ENCODE assay signal across 9 mouse cellular contexts in genomic region chr6:92219445-92219844, GRCm38 (mm10). TPM values are rescaled to one million over a fixed set of nuclear protein-coding genes. Genes with fewer than 3 reads are reported as not detected.
DNase-seq lines count a peak whose midpoint lies in the region; ATAC-seq and TF ChIP-seq lines count a peak whose summit lies in the region.
"Had no signal": no experiment of that assay in that cellular context is flagged by ENCODE, and none has a peak within 500 bp of the region (broad histone marks: within the 10 kb centered on the region; RNA-seq: fewer than 3 reads in every experiment).

No protein-coding gene starts in this region.

- H3K27ac ChIP-seq in heart, adult 2 months, result no peak overlapping the region
- H3K27ac ChIP-seq in heart, embryonic 10.5 days, result no peak overlapping the region
- H3K27ac ChIP-seq in embryonic facial prominence, embryonic 11.5 days (replicated peaks; ENCODE audit: low read depth, low read length), result no peak overlapping the region
- H3K27ac ChIP-seq in midbrain, embryonic 16.5 days (ENCODE audit: low read length), result no peak overlapping the region
- H3K27ac ChIP-seq: limb, embryonic 12.5 days had no signal

- ATAC-seq in embryonic facial prominence, embryonic 11.5 days (replicated peaks; ENCODE audit: insufficient number of reproducible peaks, low FRiP score, low TSS enrichment, low read depth), result no peak
- ATAC-seq in midbrain, embryonic 16.5 days, result 0 out of 2 replicates have a peak, but pooled peaks have one; percentile 18

- no peak for TF ChIP-seq POLR2A in heart, adult 2 months (IDR thresholded peaks at IDR 0.05; ENCODE audit: insufficient read depth, low read depth, low read length)

- no peak for TF ChIP-seq EP300 in heart, adult 2 months (IDR thresholded peaks at IDR 0.05; ENCODE audit: insufficient read depth, low read depth, low read length)

- TF ChIP-seq CTCF in heart, adult 2 months (IDR thresholded peaks at IDR 0.05), result peak; percentile 64

- WGBS in heart, adult 2 months, result 34% methylated on average over 3 of the region's 3 CpGs
- 45% methylated on average over 3 of the region's 3 CpGs for WGBS in heart, embryonic 10.5 days
- 50% methylated on average over 3 of the region's 3 CpGs for WGBS in embryonic facial prominence, embryonic 11.5 days
- WGBS in midbrain, embryonic 16.5 days, result 46% methylated on average over 3 of the region's 3 CpGs

- no peaks in the 10 kb centered on the region for H3K27me3 ChIP-seq in heart, adult 2 months (ENCODE audit: control insufficient read depth, insufficient read depth, low read length)
- H3K27me3 ChIP-seq in heart, embryonic 10.5 days (ENCODE audit: insufficient read depth, poor library complexity, severe bottlenecking), result no peaks in the 10 kb centered on the region
- no peaks in the 10 kb centered on the region for H3K27me3 ChIP-seq in embryonic facial prominence, embryonic 11.5 days (ENCODE audit: control insufficient read depth, insufficient read depth, low read length)
- no peaks in the 10 kb centered on the region for H3K27me3 ChIP-seq in midbrain, embryonic 16.5 days (ENCODE audit: control insufficient read depth, insufficient read depth, low read depth, low read length)

- H3K9me3 ChIP-seq in heart, embryonic 10.5 days, result no peaks in the 10 kb centered on the region
- no peaks in the 10 kb centered on the region for H3K9me3 ChIP-seq in embryonic facial prominence, embryonic 11.5 days (replicated peaks; ENCODE audit: control insufficient read depth, low read length)
- no peaks in the 10 kb centered on the region for H3K9me3 ChIP-seq in midbrain, embryonic 16.5 days (replicated peaks; ENCODE audit: control insufficient read depth, low read length, poor library complexity, severe bottlenecking)
- H3K9me3 ChIP-seq: limb, embryonic 12.5 days had no signal

- no peaks in the 10 kb centered on the region for H3K36me3 ChIP-seq in heart, adult 2 months (ENCODE audit: control insufficient read depth, insufficient read depth, low read length)
- no peaks in the 10 kb centered on the region for H3K36me3 ChIP-seq in heart, embryonic 10.5 days
- H3K36me3 ChIP-seq in embryonic facial prominence, embryonic 11.5 days (replicated peaks; ENCODE audit: control insufficient read depth, insufficient read depth, low read depth, low read length), result no peaks in the 10 kb centered on the region
- H3K36me3 ChIP-seq in midbrain, embryonic 16.5 days (ENCODE audit: control insufficient read depth, insufficient read depth, low read length), result no peaks in the 10 kb centered on the region
- H3K36me3 ChIP-seq: limb, embryonic 12.5 days had no signal

- DNase-seq in heart, adult 2 months, result peak in 1 of 2 experiments; percentile 9
- DNase-seq in heart, embryonic 10.5 days (ENCODE audit: low spot score), result no peak
- peak; percentile 7 to 9 for DNase-seq in urinary bladder, postnatal 36 days (ENCODE audit: low spot score in 2 of 2)
- no peak for DNase-seq in urinary bladder, adult 2 months (ENCODE audit: low spot score)
- peak; percentile 50 for DNase-seq in embryonic facial prominence, embryonic 11.5 days (ENCODE audit: low spot score)
- peak; percentile 17 to 40 for DNase-seq in layer of hippocampus, adult 8-10 months (ENCODE audit: low spot score in 2 of 2)
- DNase-seq in Muller cell, postnatal 12 days (ENCODE audit: inconsistent ontology term), result no peak

- intact Hi-C loops in heart, adult 2 months (cut with DNase I), result no loop called here

- no peaks in the 10 kb centered on the region for H3K4me1 ChIP-seq in heart, adult 2 months (ENCODE audit: control insufficient read depth, insufficient read depth, low read length)
- H3K4me1 ChIP-seq in heart, embryonic 10.5 days, result peaks cover 3% of the 10 kb centered on the region; the same call in 1 of the 2 replicates
- H3K4me1 ChIP-seq in embryonic facial prominence, embryonic 11.5 days (ENCODE audit: control insufficient read depth, insufficient read depth, low read length), result no peaks in the 10 kb centered on the region
- no peaks in the 10 kb centered on the region; the same call in 1 of the 2 replicates for H3K4me1 ChIP-seq in midbrain, embryonic 16.5 days (ENCODE audit: control insufficient read depth, insufficient read depth, low read length)
- H3K4me1 ChIP-seq: limb, embryonic 12.5 days had no signal

- no peak overlapping the region for H3K4me3 ChIP-seq in heart, adult 2 months
- no peak overlapping the region for H3K4me3 ChIP-seq in heart, embryonic 10.5 days
- H3K4me3 ChIP-seq in embryonic facial prominence, embryonic 11.5 days (ENCODE audit: low read depth, low read length), result no peak overlapping the region
- H3K4me3 ChIP-seq in midbrain, embryonic 16.5 days (ENCODE audit: low read depth, low read length), result no peak overlapping the region
- H3K4me3 ChIP-seq: limb, embryonic 12.5 days had no signal

- no peaks in the 10 kb centered on the region for H3K79me2 ChIP-seq in heart, adult 2 months (replicated peaks; ENCODE audit: control insufficient read depth, insufficient read depth, low read length)

- H3K9ac ChIP-seq in heart, adult 2 months (ENCODE audit: low read depth, low read length), result no peak overlapping the region
- H3K9ac ChIP-seq in embryonic facial prominence, embryonic 11.5 days (replicated peaks; ENCODE audit: low read length), result no peak overlapping the region
- no peak overlapping the region for H3K9ac ChIP-seq in midbrain, embryonic 16.5 days (ENCODE audit: low read depth, low read length)
- H3K9ac ChIP-seq: limb, embryonic 12.5 days had no signal

- no peak overlapping the region for H3K4me2 ChIP-seq in embryonic facial prominence, embryonic 11.5 days (ENCODE audit: low read depth, low read length)
- H3K4me2 ChIP-seq in midbrain, embryonic 16.5 days (ENCODE audit: low read length), result no peak overlapping the region
- H3K4me2 ChIP-seq: limb, embryonic 12.5 days had no signal

RNA-seq across cellular contexts. Expression of gene Rbsn, which starts 4.7 kb away (rescaled TPM):
- total RNA-seq in heart, adult 2 months (2021), result 10 to 100 TPM; 11.6 to 15.7 TPM
- 6.4 and 11.3 TPM in 2 replicates for polyA plus RNA-seq in heart, adult 2 months (2012; rRNA removed)
- polyA plus RNA-seq in heart, embryonic 10.5 days (2016; fragmentation: Nextera tagmentation; extraction: Ambion mirVana), result 18.7 and 19.1 TPM in 2 replicates
- polyA plus RNA-seq in urinary bladder, adult 2 months (2012; rRNA removed), result 11.5 and 13.9 TPM in 2 replicates
- polyA plus RNA-seq in embryonic facial prominence, embryonic 11.5 days (2014; fragmentation: Nextera tagmentation; extraction: Ambion mirVana), result 15.9 and 16.9 TPM in 2 replicates
- 10 to 100 TPM; 38.5 to 42.1 (median 39.7) TPM for total RNA-seq in layer of hippocampus, adult 8-10 months (2022)
- 32.8 and 37.4 TPM in 2 replicates for polyA plus RNA-seq in midbrain, embryonic 16.5 days (2015; fragmentation: Nextera tagmentation; extraction: Ambion mirVana)

RNA-seq across cellular contexts. Expression of gene Trh, which starts 25.0 kb away (rescaled TPM):
- total RNA-seq in heart, adult 2 months (2021), result not detected
- polyA plus RNA-seq in heart, adult 2 months (2012; rRNA removed), result not detected in 2 replicates
- 0.53 and 0.83 TPM in 2 replicates for polyA plus RNA-seq in heart, embryonic 10.5 days (2016; fragmentation: Nextera tagmentation; extraction: Ambion mirVana)
- 0.09 and 0.22 TPM in 2 replicates for polyA plus RNA-seq in urinary bladder, adult 2 months (2012; rRNA removed)
- polyA plus RNA-seq in embryonic facial prominence, embryonic 11.5 days (2014; fragmentation: Nextera tagmentation; extraction: Ambion mirVana), result 0.56 and 1.9 TPM in 2 replicates
- 1 to 10 TPM; 1.5 to 2.6 (median 1.8) TPM for total RNA-seq in layer of hippocampus, adult 8-10 months (2022)
- polyA plus RNA-seq in midbrain, embryonic 16.5 days (2015; fragmentation: Nextera tagmentation; extraction: Ambion mirVana), result 6.6 and 9.6 TPM in 2 replicates
- polyA plus RNA-seq: limb, embryonic 12.5 days had no signal

RNA-seq across cellular contexts. Expression of gene Mrps25, which starts 35.6 kb away (rescaled TPM):
- 10 to 100 TPM; 70.5 to 76.5 TPM for total RNA-seq in heart, adult 2 months (2021)
- 21.2 and 35.9 TPM in 2 replicates for polyA plus RNA-seq in heart, adult 2 months (2012; rRNA removed)
- polyA plus RNA-seq in heart, embryonic 10.5 days (2016; fragmentation: Nextera tagmentation; extraction: Ambion mirVana), result 86.0 and 95.1 TPM in 2 replicates
- polyA plus RNA-seq in urinary bladder, adult 2 months (2012; rRNA removed), result 31.2 and 34.1 TPM in 2 replicates
- polyA plus RNA-seq in embryonic facial prominence, embryonic 11.5 days (2014; fragmentation: Nextera tagmentation; extraction: Ambion mirVana), result 87.6 and 97.6 TPM in 2 replicates
- total RNA-seq in layer of hippocampus, adult 8-10 months (2022), result 10 to 100 TPM; 39.0 to 53.9 (median 47.7) TPM
- 62.4 and 64.8 TPM in 2 replicates for polyA plus RNA-seq in midbrain, embryonic 16.5 days (2015; fragmentation: Nextera tagmentation; extraction: Ambion mirVana)

Comparison
In these comparisons a context has a peak if more than half of its experiments do, and no peak if none do; other contexts are left out.
1. DNase-seq: peak in urinary bladder, postnatal 36 days (2 of 2), embryonic facial prominence, embryonic 11.5 days (single experiment) and layer of hippocampus, adult 8-10 months (2 of 2); none in heart, embryonic 10.5 days (single experiment), urinary bladder, adult 2 months (single experiment) and Muller cell, postnatal 12 days (single experiment).